Mouse (Mus musculus) ES-E14 (cell line): ENCODE results near the gene Ttl. TPM values are rescaled to one million over a fixed set of nuclear protein-coding genes. Genes with fewer than 3 reads are reported as not detected.
A peak's percentile ranks its signal among the peaks of the same experiment; 100 is the strongest.

Experiments
- DNase-seq: peaks from one replicate; pipeline ENCODE4 v3.0.0-alpha.2; 2013; ENCODE audit warnings: low read depth, low spot score
- H3K27ac ChIP-seq: 2 replicates; pipeline ENCODE4 v1.5.1; 2012; ENCODE audit warnings: low read depth, mild to moderate bottlenecking, low read length, moderate library complexity, mixed read lengths; ENCODE audit not compliant: poor library complexity, insufficient read depth, severe bottlenecking
- H3K36me3 ChIP-seq: 2 replicates; pipeline ENCODE4 v1.6.1; 2012; ENCODE audit warnings: mild to moderate bottlenecking, low read length, moderate library complexity, mixed read lengths; ENCODE audit not compliant: control insufficient read depth, poor library complexity, insufficient read depth, severe bottlenecking
- H3K4me1 ChIP-seq, 2 experiments: fragments of 150-350 bp in 1 of 2; sonication (generic) in 1 of 2; 2 replicates each; pipeline ENCODE4 v1.6.1; 2012; ENCODE audit warnings: low read length in 2 of 2, mild to moderate bottlenecking in 1 of 2, mixed read lengths in 1 of 2; ENCODE audit not compliant: control insufficient read depth in 2 of 2, insufficient read depth in 2 of 2, poor library complexity in 1 of 2
- H3K4me3 ChIP-seq, 2 experiments: fragments of 150-350 bp in 1 of 2; sonication (generic) in 1 of 2; 2 replicates each; pipeline ENCODE4 v1.5.1; 2012; ENCODE audit warnings: low read length in 2 of 2, low read depth in 1 of 2, mild to moderate bottlenecking in 1 of 2, mixed read lengths in 1 of 2; ENCODE audit not compliant: insufficient read depth in 1 of 2, poor library complexity in 1 of 2, severe bottlenecking in 1 of 2
- H3K9ac ChIP-seq: 2 replicates; pipeline ENCODE4 v1.6.1; 2012; ENCODE audit warnings: low read depth, mild to moderate bottlenecking, low read length, mixed read lengths; ENCODE audit not compliant: poor library complexity, insufficient read depth, severe bottlenecking
- H3K9me3 ChIP-seq: fragments of 150-350 bp; sonication (generic); 2 replicates; pipeline ENCODE4 v1.6.1; 2012; ENCODE audit warnings: low read depth, mild to moderate bottlenecking, low read length; ENCODE audit not compliant: control insufficient read depth, insufficient read depth
- CHD2 ChIP-seq: IDR thresholded peaks from 2 replicates; pipeline ENCODE4 v1.6.1; 2014; ENCODE audit warnings: mild to moderate bottlenecking, low read depth, low read length, inconsistent platforms
- HCFC1 ChIP-seq: IDR thresholded peaks from 2 replicates; pipeline ENCODE4 v1.6.1; 2012; ENCODE audit warnings: low read length, inconsistent platforms, borderline replicate concordance; ENCODE audit not compliant: insufficient read depth
- MAFK ChIP-seq: IDR thresholded peaks from 2 replicates; pipeline ENCODE4 v1.6.1; 2014; ENCODE audit warnings: mild to moderate bottlenecking, low read depth, low read length, inconsistent platforms; ENCODE audit not compliant: insufficient read depth
- ZC3H11A ChIP-seq: IDR thresholded peaks from 2 replicates; pipeline ENCODE4 v1.6.1; 2012; ENCODE audit warnings: low read depth, mild to moderate bottlenecking, inconsistent platforms, low read length, borderline replicate concordance
- ZNF384 ChIP-seq: IDR thresholded peaks from 2 replicates; pipeline ENCODE4 v1.6.1; 2012; ENCODE audit warnings: low read depth, low read length, inconsistent platforms
- in situ Hi-C, 2 experiments: fragments of 600-800 bp; cut with MboI; formaldehyde crosslinking; loops; one replicate each; pipeline ENCODE4 v1.15.1; 2025; ENCODE audit warnings: low sequenced_read_pairs in 2 of 2, inconsistent platforms in 1 of 2; ENCODE audit not compliant: unreplicated experiment in 2 of 2
- total RNA-seq: library from RNA; depleted of rRNA; stranded (reverse); fragments of 300-350 nt; gene quantifications from 2 replicates; pipeline ENCODE4 v1.2.3, GENCODE M21; 2012

The Ttl gene
- total RNA-seq, 1 experiment: 12.4 TPM

DNA sequence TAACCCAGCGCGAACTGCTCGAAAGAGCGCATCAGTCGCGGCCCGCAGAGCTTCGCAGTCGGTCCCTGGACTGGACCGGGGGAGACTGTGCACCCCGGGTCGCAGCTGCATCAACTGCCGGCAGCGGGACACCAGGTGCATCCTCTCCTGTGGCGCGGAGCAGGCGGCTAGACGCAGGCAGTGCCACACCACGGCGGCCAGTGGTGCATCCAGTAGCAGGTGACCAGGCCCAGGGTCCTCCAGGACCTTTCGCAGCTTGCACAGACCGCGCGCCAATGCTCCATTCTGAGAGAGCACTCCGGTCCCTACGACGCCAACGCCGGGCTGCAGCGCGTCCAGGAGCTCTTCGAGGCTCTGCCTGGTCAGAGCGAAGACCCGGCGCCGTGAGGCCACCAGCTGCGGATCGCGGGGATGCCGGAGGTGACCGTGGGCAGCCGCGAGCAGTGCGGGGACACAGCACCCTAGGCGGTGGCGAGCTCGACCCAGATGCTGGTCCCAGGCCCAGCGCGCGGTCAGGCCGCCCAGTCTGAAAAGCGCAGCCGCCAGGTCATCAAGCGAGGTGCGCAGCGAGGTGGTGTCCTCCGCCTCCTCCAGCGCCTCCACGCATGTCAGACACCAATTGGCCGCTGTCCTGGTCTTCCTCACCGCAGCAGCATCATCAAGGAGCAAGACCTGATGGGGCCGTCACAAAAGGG lies 26.7 kb upstream of the Ttl start:
- no peaks in the 10 kb centered on the region for H3K9me3 ChIP-seq
- TF ChIP-seq ZC3H11A (no peak), CHD2 (no peak), MAFK (no peak), HCFC1 (no peak), ZNF384 (no peak)
- H3K27ac ChIP-seq: no peak overlapping the region

DNA sequence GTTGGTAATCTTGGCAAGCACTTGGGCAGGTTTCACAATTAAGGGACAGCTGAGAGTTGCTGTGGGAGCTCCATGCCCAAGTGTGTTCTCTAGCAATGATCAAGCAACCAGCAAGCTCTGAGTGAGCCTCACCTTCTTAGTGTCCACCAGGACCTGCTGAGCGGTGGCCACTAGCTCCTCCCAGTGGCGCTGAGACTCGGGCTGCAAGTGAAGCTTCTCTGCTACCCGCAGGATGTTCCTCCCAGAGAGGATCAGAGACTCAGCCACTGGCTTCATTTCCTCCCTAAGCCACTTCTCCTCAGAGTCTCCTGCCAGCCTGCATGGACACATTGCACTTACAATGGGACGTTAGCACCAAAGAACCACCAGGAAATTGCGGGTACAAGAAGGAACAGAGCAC lies 25.2 kb upstream of the Ttl start:
- no peak for DNase-seq
- Histone ChIP-seq H3K4me1 (no peaks in the 10 kb centered on the region), H3K27ac (no peak overlapping the region), H3K4me3 (no peak overlapping the region), H3K9me3 (no peaks in the 10 kb centered on the region), H3K36me3 (no peaks in the 10 kb centered on the region), H3K9ac (no peak overlapping the region)
- in situ Hi-C loops: no loop called here
- TF ChIP-seq CHD2 (no peak), ZC3H11A (no peak), MAFK (no peak), ZNF384 (no peak), HCFC1 (no peak)

More for the DNA sequence above, 26.7 kb upstream of the Ttl start:
- no peak for DNase-seq
- Histone ChIP-seq H3K4me1 (no peaks in the 10 kb centered on the region), H3K9ac (peak overlapping the region; percentile 31; the same call in 1 of the 2 replicates), H3K4me3 (peak overlapping the region; percentile 54 to 64), H3K36me3 (no peaks in the 10 kb centered on the region)
- in situ Hi-C loops: no loop called here

DNA sequence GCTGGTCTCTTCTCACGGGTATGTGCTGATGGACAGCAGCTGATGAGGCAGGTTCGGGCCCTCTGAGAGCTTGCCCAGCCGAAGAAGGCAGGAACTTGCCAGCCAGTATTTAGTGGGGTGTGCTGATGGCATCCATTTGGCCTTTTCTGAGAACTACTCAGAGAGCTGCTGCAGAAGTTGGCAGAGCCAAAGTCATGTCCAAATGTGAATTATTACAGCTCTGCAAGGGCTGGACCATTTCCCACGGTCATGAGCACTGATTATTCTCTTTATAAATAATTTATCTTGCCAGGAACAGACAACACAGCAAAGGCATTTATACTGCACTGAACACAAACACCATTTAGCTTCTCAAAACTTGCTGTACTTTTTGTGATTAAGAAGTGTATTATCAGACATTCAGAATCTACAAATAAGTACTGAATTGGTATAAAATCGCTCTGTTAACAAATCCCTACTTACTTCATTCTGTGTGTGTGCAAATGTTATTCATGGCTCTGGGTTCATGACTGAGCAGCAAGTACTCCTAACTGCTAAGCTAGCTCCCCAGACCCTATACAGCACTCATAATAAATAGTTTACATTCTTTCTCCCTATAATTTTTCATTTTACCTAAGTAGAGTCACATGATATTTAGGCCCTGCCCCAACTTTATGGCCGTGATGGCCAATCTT lies 19.4 kb upstream of the Ttl start:
- Histone ChIP-seq H3K4me3 (no peak overlapping the region), H3K4me1 (no peaks in the 10 kb centered on the region), H3K9me3 (no peaks in the 10 kb centered on the region), H3K9ac (no peak overlapping the region), H3K27ac (no peak overlapping the region), H3K36me3 (no peaks in the 10 kb centered on the region)
- DNase-seq: no peak
- no peak for TF ChIP-seq CHD2
- TF ChIP-seq MAFK: no peak
- no peak for TF ChIP-seq ZNF384
- no peak for TF ChIP-seq ZC3H11A
- no peak for TF ChIP-seq HCFC1
- in situ Hi-C loops: no loop called here

DNA sequence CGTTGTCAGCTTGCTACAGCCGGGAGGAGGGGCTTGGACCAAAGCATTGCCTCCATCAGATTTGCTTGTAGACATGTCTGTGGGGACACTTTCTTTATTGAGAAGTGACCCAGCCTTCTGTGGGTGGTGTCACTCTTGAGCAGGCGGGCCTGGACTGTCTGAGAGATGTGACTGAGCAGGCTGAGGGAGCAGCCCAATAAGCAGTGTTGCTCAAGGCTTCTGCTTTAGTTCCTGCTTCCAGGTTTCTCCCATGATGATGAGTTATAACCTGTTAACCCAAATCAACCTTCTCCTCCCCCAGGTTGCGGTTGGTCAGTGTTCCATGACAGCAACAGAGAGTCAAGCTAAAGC lies 18.9 kb upstream of the Ttl start:
- H3K4me1 ChIP-seq: no peaks in the 10 kb centered on the region
- H3K9me3 ChIP-seq: no peaks in the 10 kb centered on the region
- no peak for TF ChIP-seq ZC3H11A
- TF ChIP-seq CHD2: no peak
- no peak for TF ChIP-seq ZNF384
- TF ChIP-seq MAFK: no peak
- no peak for TF ChIP-seq HCFC1
- no peak overlapping the region for H3K27ac ChIP-seq
- in situ Hi-C loops: no loop called here
- H3K4me3 ChIP-seq: no peak overlapping the region
- H3K9ac ChIP-seq: no peak overlapping the region
- no peak for DNase-seq
- no peaks in the 10 kb centered on the region for H3K36me3 ChIP-seq
